Mouse (Mus musculus) neutrophil, adult 59 days (primary cell): ENCODE data around the gene Hao2. TPM values are rescaled to one million over a fixed set of nuclear protein-coding genes. Genes with fewer than 3 reads are reported as not detected.

Experiments used
- total RNA-seq, 2 experiments: library from RNA; stranded (reverse); gene quantifications; 1 replicate in 1 of 2; 2 replicates in 1 of 2; pipeline ENCODE4 v1.2.4; 2023

Hao2 gene
- not detected for total RNA-seq

DNA sequence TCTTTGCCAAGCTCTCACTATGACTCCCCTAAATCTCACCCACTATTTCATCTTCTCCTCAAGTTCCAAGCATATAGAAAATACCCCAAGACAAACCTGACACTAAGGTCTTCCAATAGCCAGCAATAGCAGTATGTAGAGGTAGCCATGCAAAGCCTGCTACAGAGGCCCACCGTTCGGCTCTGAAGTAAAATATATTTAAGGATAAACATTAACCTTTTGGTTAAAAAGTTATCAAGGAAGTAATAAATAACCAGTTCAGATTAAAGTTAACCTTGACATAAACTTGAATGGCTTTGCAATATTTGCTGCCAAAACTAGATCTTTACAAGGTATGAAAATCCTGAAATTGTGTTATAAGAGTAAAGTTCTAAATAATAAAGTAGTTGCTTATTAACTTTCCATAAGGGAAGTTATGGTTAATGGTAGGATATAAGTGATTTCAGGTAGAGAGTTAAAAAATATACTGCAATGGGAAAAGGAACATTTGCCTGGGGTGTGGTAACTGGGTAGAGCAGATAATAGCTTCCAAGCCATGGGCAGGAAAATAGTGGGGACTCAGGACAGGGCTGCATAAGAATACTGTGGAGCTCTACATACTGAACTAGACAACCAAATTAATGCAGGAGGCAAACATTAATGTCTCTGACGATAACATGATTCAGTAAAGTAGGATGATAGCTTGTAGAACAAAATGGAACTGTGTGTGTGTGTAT, at the start of gene Hao2:
Gene Hao2 (minus strand): TSS at position 183 of the 716 bp plus-strand sequence.

GRCm38 (mm10) chr3:98859576-98859975, 33.5 kb downstream of the Hao2 start, which contains the start of gene Hsd3b1:
Gene Hsd3b1, minus strand, starts transcription at chr3:98859794.

Other genes starting within 250 kb of the Hao2 start
- gene Hsd3b2, start 168.7 kb downstream of the Hao2 start, total RNA-seq, result under 1 TPM in 1 of 2 experiments, not detected in 1; 0.31 TPM
- gene Hsd3b3, start 130.1 kb downstream of the Hao2 start, total RNA-seq, result not detected
- gene Hsd3b6, start 78.8 kb downstream of the Hao2 start, total RNA-seq, result not detected
- not detected for gene Hsd3b1, start 33.4 kb downstream of the Hao2 start, total RNA-seq
- gene Wars2, start 247.8 kb upstream of the Hao2 start, total RNA-seq, result 1 to 10 TPM; 4.3 to 5.8 TPM